ENCODE assay signal across 12 mouse cellular contexts in the genomic region with DNA sequence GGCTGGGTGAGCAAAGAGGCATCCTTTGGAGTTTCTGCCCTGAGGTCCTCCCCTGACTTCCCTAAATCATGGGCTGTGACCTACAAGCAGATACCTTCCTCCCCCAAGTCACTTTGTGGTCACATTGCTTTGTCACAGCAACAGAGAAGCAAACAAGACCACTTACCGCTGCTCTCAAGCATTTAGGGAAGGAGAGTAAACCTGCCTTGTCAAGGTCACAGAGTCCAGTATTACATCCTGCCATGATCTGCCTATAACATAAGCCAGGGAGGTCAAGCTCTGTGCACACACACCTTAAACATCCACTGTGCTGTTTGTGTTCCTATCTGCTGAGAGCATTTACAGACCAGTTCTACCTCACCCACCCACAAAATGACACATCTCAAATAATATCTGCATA.
DNase-seq lines count a peak whose midpoint lies in the region; ATAC-seq and TF ChIP-seq lines count a peak whose summit lies in the region.
"Had no signal": no experiment of that assay in that cellular context is flagged by ENCODE, and none has a peak within 500 bp of the region (broad histone marks: within the 10 kb centered on the region; RNA-seq: fewer than 3 reads in every experiment).

No protein-coding gene starts in this region.

- no peaks in the 10 kb centered on the region for H3K9me3 ChIP-seq in liver, embryonic 13.5 days (replicated peaks)
- H3K9me3 ChIP-seq in intestine, embryonic 16.5 days (ENCODE audit: control insufficient read depth, low read length), result no peaks in the 10 kb centered on the region
- H3K9me3 ChIP-seq: hindbrain, embryonic 10.5 days; limb, embryonic 13.5 days; midbrain, embryonic 12.5 days had no signal

- H3K36me3 ChIP-seq in liver, embryonic 13.5 days, result no peaks in the 10 kb centered on the region
- H3K36me3 ChIP-seq in intestine, embryonic 16.5 days (ENCODE audit: control insufficient read depth, insufficient read depth, low read length), result no peaks in the 10 kb centered on the region; the same call in 1 of the 2 replicates
- H3K36me3 ChIP-seq: hindbrain, embryonic 10.5 days; limb, embryonic 13.5 days had no signal

- 3% methylated on average over 1 of the region's 1 CpGs for WGBS in liver, embryonic 13.5 days (ENCODE audit: insufficient replicate concordance)
- WGBS in intestine, embryonic 16.5 days, result 34% methylated on average over 1 of the region's 1 CpGs

- no peak for DNase-seq in frontal cortex, postnatal 36 days (ENCODE audit: low spot score in 2 of 2)
- no peak for DNase-seq in left cerebral cortex, adult 2 months (ENCODE audit: extremely low spot score in 1 of 2, low spot score in 2 of 2)
- DNase-seq in left cerebral cortex, postnatal 36 days (ENCODE audit: low spot score in 2 of 2), result no peak
- peak; percentile 91 for DNase-seq in MEL-GATA-1-ER (ENCODE audit: extremely low read depth, low read depth)
- DNase-seq in liver, embryonic 13.5 days, result no peak
- no peak for DNase-seq in right cerebral cortex, postnatal 10 days (ENCODE audit: low spot score in 2 of 2)

- peaks cover 21% of the 10 kb centered on the region for H3K4me1 ChIP-seq in liver, embryonic 13.5 days (replicated peaks)
- no peaks in the 10 kb centered on the region for H3K4me1 ChIP-seq in intestine, embryonic 16.5 days (ENCODE audit: control insufficient read depth, insufficient read depth, low read length)

- 0 out of 2 replicates have a peak, but pooled peaks have one; percentile 8 for ATAC-seq in frontal cortex, adult (ENCODE audit: low TSS enrichment)
- ATAC-seq in liver, embryonic 13.5 days (ENCODE audit: low read depth), result peak; percentile 61
- ATAC-seq in intestine, embryonic 16.5 days, result no peak
- ATAC-seq: forebrain, embryonic 14.5 days had no signal

- intact Hi-C loops in left cerebral cortex, adult 2 months (cut with DNase I), result no loop called here
- intact Hi-C loops in left cerebral cortex, postnatal 36 days (cut with DNase I), result no loop called here

- H3K27me3 ChIP-seq in liver, embryonic 13.5 days, result no peaks in the 10 kb centered on the region
- no peaks in the 10 kb centered on the region for H3K27me3 ChIP-seq in intestine, embryonic 16.5 days (replicated peaks; ENCODE audit: control insufficient read depth, insufficient read depth, low read length)
- H3K27me3 ChIP-seq: limb, embryonic 13.5 days; midbrain, embryonic 12.5 days had no signal

- H3K9ac ChIP-seq in liver, embryonic 13.5 days, result no peak overlapping the region
- no peak overlapping the region for H3K9ac ChIP-seq in intestine, embryonic 16.5 days (ENCODE audit: low read depth, low read length)
- H3K9ac ChIP-seq: limb, embryonic 13.5 days; midbrain, embryonic 12.5 days had no signal

- no peak overlapping the region for H3K4me2 ChIP-seq in liver, embryonic 13.5 days
- H3K4me2 ChIP-seq in intestine, embryonic 16.5 days (ENCODE audit: low read depth, low read length), result no peak overlapping the region
- H3K4me2 ChIP-seq: limb, embryonic 13.5 days; midbrain, embryonic 12.5 days had no signal

- H3K4me3 ChIP-seq in left cerebral cortex, adult 2 months, result no peak overlapping the region
- H3K4me3 ChIP-seq in liver, embryonic 13.5 days (replicated peaks), result no peak overlapping the region
- no peak overlapping the region for H3K4me3 ChIP-seq in intestine, embryonic 16.5 days (ENCODE audit: low read length)
- H3K4me3 ChIP-seq: hindbrain, embryonic 10.5 days; limb, embryonic 13.5 days; midbrain, embryonic 12.5 days had no signal

- peak overlapping the region; percentile 7; the same call in 1 of the 2 replicates for H3K27ac ChIP-seq in left cerebral cortex, adult 2 months
- H3K27ac ChIP-seq in liver, embryonic 13.5 days, result no peak overlapping the region
- H3K27ac ChIP-seq in intestine, embryonic 16.5 days (ENCODE audit: low read length), result no peak overlapping the region
- H3K27ac ChIP-seq: hindbrain, embryonic 10.5 days; limb, embryonic 13.5 days; midbrain, embryonic 12.5 days had no signal

- no peak for TF ChIP-seq CTCF in left cerebral cortex, adult 2 months (IDR thresholded peaks at IDR 0.05)
